Mouse (Mus musculus): ENCODE measurements around the gene Cpsf4l.

Cpsf4l gene

DNA sequence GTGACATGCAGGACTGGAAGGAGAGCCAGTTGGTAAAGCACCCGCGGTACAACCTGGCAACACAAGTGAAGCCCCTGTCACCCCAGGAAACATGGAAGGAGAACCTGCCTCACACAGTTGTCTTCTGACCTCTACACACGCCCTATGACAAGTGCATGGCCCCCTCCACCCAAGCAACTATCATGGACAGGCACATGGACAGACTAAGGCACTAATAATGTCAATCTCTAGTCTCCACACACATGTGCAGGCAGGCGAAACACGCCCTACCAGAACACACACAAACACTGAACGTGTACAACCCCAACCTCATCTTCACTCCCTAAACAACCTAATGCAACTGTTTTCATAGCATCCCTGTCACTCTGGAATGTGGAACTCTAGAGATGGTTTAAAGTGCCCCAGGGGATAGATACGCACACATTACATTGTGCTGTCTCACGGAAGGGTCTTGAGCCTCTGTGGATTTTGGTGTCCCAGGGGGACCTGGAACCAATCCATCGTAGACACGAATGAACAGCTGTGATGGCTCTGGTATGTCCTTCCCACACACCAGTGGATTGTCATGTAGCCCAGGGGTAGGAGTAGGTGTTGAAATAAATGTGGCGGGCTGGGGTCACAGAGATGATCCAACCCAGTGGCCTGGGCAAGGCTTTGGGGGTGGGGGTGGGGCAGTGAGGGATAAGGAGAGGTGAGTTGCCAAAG lies 27.2 kb upstream of the Cpsf4l start:
- DNase-seq (ENCODE audit: low spot score in 2 of 2): no peak

DNA sequence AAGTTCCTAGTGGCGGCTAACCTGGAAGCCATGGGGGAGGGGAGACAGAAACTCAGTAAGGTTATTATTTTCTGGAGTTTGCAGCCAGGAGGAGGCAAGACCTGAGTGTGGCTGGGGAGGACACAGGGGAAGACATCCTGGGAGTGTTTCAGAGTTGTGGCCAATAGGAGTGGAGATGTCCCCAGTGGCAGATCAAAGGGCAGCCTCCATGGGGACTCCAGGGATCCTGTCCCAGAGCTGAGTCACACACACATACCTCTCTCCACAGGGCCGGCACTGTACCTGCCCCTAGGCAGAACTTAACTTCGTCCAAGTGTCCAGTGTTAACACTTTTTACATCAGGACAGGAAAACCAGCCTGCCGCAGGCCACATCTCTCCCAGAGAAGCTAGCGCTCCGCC lies 25.3 kb upstream of the Cpsf4l start:
- no peak for DNase-seq (ENCODE audit: low spot score in 2 of 2)

DNA sequence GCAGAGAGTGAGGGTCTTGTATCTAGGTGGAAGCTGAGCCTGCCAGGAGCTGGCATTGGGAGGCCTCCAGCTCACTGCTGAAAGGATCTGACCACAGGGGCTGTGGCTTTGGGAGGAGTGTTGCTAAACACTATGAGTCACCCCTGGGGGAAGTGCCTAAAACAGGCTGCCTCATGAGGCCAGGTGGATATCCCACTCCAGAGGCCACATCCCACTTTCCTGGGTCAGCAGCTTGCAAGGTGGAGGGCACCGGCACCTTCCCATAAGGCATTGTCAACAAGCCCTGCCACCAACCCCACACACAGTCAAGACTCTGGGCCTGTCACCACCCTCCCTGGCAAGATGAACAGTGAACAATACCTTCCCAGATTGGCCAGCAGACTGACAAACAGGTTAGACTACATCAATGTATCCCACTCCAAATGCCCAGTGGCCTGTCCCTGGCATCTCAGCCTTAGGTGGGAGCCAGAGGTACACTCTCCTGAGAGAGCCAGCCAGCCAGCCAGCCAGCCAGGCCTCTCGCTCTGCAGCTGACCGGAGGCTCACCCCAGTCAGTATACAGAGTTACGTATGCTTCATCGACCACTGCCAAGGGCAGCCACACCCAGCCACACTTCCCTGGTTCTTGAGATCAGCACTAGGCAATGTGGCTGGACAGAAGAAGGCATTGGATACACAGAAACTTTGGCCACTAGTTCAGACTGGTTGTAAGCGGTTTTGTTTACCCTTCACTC lies 24.0 kb upstream of the Cpsf4l start:
- peak; percentile 71 to 74 for DNase-seq (ENCODE audit: low spot score in 2 of 2)

DNA sequence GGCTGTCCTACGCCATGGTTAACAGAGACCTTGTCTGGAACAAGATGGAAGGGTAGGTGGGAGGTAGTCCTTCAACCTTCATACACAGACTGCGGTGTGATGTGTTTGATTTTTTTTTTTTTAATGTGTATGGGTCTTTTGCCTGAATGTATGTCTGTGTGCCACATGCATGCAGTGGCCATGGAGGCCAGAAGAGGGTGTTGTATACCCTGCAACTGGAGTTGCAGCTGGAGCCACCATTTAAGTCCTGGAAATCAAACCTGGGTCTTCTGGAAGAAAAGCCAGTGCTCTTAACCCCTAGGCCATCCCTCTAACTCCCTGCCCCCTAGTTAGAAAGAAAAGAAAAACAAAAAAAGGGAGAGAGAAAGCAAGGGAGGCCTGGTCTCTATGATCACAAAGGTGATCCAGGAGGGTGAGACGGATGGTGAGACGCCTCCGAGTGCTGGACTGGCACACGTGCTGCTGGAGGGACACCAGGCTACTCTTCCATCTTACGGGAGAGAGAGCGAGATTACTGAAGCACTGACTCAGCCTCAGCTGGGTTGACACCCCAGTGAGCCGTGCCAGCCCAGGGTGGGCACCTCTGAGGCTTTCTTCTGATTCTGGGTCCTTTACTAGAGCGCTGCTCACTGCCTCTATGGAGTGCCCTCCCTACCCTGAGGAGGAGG lies 22.3 kb upstream of the Cpsf4l start:
- DNase-seq (ENCODE audit: low spot score in 2 of 2): no peak

DNA sequence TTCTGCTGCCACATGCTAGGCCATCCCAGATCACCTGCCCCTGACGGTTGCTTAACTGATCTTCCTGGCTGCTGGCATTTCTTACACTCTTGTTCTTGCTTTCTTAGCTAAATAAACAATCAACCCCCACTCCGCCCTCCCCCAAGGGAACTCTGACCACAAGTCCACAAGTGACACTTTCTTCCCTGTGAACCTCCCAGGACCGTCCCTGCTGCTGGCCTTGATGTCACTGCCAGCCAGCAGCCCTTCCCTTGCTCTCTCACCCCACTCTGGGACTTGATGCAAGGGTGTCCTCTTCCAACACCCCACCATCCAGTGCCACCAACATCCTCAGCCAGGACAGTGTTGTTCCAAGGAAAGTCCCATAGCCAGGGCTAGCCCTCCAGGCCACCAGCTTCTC lies 21.1 kb upstream of the Cpsf4l start:
- DNase-seq (ENCODE audit: low spot score in 2 of 2): no peak

DNA sequence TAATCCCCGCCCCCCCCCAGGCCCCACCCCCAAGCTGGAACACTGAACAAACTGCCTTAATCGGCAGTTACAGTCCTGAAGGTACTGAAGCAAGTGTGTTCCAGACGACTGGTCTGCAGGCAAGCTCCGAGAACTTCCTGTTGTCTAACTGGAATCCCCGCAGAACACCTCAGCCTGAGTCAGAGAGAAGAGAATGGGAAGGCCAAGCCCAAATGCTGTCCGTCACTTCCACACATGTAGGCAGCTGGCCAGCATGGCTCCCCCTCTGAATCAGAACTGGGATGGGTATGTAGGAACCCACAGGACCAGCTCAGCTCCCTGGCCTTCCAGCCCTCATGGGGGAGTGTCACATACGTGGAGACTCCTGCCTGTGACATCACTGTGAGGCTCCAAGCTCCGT lies 20.1 kb upstream of the Cpsf4l start:
- DNase-seq (ENCODE audit: low spot score in 2 of 2): peak in 1 of 2 experiments; percentile 57

DNA sequence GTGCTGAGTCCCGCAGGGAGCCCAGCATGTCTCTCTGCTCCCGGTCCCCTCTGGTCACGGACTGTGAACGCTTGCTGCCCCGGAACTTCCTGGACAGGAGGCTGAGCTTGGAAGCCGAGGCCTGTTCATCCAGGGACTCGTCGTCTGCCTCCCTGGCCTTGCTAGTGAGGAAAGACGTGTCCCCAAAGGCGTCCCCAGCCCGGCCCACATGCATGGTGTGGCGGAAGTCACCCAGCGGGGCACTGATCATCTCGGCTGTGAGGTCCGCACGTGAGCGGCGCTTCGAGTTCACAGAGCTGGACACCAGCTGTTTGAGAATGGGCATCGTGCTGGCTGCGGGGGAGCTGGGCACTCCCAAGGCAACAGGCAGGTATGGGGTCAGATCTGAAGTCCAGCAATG lies 19.4 kb upstream of the Cpsf4l start:
- DNase-seq (ENCODE audit: low spot score in 2 of 2): no peak

DNA sequence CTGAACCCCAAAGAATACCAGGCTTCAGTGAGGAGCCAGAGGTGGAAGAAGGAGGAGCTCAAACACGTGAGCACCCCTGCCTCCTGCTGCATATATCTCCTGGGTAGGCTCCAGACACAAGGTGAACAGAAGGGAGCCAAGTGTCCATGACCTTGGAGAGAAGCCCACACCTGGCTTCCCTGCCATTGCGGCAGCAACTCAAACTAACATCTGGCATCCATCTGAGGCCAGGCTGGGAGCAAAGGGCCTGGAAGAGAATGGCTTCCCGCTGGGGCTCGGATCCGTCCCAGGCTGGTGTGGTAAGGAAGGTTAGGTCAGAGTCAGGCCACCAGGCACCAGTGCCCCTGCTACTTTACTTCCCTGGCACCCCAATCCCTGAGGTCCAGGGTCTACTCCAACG lies 18.2 kb upstream of the Cpsf4l start:
- no peak for DNase-seq (ENCODE audit: low spot score in 2 of 2)

DNA sequence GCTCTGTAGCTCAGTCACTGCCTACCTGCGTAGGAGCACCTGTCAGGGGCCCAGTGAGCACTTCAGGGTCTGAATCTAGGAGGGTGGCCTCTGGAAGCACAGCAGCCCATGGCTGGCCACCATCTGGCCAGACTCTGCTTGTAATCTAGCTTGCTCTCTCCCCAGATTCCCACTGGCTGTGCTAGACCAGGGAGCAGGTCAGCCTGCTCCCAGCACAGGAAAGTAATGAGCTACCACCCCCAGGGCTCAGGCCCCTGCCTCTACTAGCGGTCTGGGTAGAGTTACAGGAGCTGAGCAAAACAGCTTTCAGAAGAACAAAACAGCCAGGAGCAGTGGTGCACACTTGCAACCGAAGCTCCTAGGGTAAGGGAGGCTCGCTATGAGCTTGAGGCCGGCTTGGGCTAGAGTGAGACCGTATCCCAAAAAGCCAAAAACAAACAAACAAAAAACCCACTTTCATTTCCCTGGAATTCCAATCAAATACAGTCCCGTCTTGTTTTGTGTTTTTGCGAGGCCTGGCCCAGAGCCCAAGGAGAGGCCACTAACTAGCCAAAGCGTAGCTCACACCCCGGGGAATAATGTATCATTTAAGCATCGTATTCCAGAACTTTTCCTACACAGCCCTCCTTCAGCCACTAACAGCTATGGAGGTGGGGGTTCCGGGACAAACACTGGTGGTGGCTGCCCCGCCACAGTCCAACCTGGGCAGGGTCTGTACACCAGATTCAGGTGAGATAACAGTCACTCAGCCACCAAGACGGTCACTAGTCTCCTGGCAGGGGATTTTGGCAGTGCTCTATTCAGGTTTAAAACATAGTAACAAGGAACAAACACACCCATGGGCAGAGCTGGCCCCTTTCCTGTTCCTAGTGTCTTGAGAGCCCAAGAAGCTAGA lies 17.4 kb upstream of the Cpsf4l start:
- no peak for DNase-seq (ENCODE audit: low spot score in 2 of 2)

DNA sequence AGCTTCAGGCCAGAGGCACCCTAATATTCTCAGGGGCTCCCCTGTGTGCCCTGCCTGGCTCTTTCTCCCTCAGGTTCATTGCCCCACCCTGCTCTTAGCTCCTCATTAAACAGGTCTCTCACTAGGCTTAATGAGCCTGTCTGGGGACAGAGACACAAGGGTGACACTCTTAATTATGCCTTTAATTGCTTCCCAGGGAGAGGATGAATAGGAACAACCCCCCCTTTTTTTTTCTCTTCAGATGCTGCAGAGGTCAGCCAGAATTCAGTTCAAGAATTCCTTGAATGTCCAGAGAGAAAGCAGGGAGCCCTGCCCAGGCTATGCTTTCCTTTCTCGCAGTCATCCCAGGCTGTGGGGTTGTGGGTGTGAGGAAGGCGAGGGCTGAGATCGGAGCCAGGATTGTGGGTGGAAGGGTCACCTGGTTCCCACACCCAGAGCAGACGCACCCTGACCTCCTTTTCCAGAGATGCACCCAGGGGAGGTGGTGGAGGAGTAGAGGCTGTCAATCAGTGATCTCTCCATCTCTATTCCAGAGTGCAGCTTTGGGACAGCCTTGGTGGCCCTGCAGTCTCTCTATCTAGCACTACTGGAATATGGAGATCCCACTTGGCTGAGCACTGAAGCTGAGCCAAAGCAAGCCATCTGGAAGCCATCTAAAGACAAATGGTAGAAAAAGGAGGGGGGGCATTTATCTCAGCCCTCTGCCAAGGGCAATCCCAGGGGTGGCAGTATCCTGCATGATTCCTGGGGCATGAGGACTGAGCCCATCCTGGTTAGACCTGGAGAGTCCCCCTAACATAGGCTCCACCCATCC lies 15.6 kb upstream of the Cpsf4l start:
- DNase-seq (ENCODE audit: low spot score in 2 of 2): no peak

DNA sequence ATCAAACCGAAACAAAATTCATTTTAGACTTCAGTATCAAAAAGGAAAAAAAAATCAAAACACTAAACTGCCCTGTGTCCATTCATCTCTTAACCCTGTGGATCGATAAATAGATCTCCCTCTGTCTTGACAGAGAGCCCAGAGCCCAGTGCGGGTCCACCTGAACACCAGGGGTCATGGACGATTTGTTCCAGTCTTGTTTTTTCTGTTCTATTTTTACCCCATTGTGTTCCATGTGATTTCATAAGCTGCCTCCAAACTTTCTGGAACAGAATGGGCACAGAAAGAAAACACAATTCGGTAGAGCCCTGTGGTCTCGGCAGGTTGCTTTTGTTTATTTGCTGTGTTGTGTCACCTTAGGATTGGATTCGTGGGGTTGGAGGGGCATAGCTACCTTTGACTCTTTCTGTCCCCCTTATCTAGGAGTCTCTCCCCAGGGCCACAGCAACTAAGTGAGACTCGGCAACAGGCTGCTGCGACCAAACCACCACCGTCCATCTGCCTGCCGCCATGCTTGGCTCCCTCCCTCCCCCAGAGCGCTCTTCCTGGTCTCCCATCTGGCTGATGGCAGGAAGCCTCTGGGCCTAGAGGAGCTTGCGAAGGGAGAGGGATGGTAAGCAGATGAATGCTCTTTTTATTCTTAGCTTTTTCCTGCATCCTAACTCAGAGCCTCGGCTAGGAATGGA lies 12.7 kb upstream of the Cpsf4l start:
- DNase-seq (ENCODE audit: low spot score in 2 of 2): no peak

DNA sequence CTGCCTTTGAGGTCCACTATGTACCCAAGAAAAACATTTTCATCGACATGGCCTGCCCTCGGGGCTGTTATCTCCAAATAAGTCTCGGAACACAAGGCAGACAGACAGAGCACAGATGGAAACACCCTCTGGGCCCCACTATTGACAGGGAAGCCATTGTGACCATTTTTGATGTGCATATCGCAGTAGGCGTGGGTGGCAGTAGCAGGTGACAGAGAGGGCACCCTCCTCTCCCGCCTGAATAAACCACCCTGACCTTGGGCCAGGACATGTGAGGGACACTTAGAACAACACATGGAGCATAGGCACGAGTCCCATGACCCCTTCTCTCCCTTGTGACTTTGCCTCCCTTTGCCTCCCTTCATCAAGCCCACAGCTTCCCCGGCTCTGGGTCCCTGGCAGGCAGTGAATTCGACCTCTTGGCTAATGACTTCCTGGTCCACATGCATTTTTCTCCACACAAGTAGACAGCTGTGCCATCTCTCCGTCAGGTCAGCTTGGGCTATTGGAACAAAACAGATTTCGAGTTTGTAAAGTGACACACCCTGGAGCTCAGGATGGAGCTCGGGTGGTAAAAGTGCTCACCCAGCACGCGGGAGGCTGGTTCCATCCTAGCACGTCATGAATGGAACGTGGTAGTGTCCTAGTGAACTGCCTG lies 8.1 kb upstream of the Cpsf4l start:
- DNase-seq (ENCODE audit: low spot score in 2 of 2): no peak

DNA sequence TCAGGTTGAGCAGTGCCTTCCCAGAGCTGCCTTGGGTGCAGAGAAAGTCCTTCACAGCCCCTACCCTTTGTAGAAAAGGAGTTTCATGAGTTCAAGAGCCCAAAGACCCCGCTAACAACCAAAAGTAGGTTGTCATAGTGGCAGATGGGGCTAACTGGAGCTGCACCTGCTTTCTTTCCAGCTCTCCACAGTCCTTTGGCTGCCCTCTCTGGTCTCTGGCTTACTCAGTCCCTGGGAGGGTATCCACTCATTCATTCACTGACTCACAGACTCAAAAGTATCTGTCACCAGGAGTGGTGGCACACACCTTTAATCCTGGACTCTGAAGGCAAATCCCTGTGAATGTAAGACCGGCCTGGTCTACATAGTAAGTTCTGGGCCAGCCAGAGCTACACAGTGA lies 6.3 kb upstream of the Cpsf4l start:
- DNase-seq (ENCODE audit: low spot score in 2 of 2): no peak

DNA sequence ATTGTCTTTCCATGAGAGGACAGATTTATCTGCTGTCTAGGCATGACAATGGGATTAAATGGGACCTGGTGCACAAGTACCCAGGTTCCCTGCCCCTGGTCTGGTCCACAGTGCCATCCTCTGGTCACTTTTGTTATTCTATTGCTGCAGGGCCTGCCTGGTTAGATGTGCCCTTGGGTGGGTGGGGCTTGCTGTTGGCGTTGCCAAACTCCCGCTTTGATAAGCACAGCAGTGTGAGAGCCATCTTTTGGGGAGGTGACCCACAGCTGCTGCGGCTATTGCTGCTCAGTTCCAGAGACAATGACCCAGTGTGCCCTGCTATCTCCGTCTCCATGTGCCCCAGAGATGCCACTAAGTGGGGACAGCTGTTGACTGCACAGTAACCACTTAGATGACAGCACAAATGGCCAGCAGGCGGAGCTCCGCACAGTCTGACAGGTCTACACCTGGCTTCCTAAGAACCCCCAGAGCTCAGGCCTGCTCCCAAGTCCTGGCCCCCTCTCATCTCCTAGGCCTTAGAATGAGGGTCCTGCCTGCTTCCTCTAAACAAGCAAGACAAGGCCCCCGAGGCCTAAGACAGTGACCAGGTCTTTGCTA lies 5.4 kb upstream of the Cpsf4l start:
- no peak for DNase-seq (ENCODE audit: low spot score in 2 of 2)

DNA sequence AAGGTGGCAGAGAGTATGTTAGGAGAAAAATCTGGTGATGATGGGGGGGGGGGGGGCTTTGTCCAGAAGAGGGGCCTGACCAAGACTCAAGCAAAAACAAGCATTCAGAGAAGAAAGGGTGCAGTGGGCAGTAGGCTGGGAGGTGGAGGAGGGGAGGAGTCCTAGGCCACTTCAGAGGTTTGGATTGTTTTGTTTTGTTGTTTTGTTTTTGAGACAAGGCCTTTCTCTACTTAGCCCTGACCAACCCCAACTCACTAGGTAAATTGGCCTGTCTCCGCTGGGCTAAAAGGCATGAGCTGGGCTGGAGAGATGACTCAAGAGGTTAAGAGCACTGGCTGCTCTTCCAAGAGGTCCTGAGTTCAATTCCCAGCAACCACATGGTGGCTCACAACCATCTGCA lies 1.2 kb upstream of the Cpsf4l start:
- DNase-seq (ENCODE audit: low spot score in 2 of 2): no peak

DNA sequence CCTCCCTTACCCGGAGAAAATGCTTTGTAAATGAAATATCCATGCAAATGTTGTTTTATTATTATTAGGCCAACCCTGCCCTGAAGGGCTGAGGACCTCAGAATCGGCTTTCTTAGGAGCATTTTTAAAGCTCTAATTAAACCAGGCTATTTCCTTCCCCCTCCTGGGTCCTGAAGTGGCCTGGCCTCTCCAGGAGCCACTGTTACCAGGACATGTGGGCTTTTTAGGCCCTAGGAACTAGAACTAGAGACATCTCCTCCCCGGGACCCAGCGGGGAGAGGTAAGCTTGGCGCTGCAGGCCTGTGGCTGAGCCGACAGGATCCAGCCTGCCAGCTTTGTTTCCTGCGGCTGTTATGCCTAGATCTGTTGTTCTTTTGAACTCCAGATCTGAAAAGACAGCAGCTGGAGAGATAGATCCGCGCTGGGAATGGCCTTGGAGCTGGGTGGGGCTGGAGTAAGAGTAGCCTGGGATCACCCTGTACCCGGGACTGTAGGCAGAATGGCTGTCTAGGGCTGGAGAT lies 500 bp upstream of the Cpsf4l start:
- DNase-seq (ENCODE audit: low spot score in 2 of 2): no peak

DNA sequence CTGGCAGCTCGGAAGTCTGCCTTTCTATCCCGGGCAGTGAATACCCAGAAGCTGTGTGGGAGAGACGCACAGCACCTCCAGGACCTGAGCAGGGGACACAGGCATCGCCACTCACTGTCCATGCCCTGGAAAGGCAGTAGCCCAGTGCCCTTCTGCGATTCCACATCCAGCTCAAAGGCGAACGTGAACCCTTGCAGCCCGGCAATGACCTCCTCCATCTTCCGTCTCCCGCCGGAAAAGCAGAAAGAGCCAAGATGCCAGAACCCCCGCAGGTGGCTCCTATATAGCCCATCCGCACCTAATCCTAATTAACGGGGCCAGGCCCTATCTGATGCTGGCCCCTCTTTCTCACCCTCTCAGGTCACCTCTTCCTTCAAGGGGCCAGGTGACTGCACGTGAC lies 545 bp downstream of the Cpsf4l start:
- DNase-seq (ENCODE audit: low spot score in 2 of 2): no peak

DNA sequence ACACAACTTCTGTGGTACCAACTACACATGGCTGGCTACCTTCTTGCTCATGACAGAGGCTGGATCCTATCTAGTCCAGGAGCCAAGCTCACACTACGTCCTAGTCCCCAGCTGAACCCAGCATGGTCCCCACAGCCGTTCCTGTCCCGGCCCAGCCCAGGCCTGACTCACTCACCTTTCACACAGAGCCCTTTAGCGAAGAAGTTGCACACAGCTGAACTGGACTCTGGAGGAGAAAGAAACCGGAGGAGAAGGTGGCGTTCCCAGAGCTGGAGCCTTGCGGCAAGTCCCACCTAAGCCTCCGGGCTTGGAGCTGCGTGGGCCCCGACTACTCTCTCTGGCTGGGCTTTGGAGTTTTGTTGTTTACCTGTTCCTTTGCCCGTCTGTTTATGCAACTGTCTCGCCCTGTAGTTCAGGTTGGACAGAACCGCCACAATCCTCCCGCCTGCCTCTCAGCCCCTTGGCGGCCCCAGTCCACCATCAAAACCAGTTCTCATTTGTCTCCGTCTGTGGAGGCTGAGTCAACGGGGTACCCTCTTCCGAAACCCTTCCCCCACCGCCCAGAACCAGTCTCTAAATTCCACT lies 1.1 kb downstream of the Cpsf4l start:
- DNase-seq (ENCODE audit: low spot score in 2 of 2): peak; percentile 75 to 77
